Mouse (Mus musculus): ENCODE measurements around the gene Ints14. TPM values are rescaled to one million over a fixed set of nuclear protein-coding genes. Genes with fewer than 3 reads are reported as not detected.

The Ints14 gene
- total and polyA plus RNA-seq, 3 experiments: 36.4 to 50.1 (median 43.2) TPM

DNA sequence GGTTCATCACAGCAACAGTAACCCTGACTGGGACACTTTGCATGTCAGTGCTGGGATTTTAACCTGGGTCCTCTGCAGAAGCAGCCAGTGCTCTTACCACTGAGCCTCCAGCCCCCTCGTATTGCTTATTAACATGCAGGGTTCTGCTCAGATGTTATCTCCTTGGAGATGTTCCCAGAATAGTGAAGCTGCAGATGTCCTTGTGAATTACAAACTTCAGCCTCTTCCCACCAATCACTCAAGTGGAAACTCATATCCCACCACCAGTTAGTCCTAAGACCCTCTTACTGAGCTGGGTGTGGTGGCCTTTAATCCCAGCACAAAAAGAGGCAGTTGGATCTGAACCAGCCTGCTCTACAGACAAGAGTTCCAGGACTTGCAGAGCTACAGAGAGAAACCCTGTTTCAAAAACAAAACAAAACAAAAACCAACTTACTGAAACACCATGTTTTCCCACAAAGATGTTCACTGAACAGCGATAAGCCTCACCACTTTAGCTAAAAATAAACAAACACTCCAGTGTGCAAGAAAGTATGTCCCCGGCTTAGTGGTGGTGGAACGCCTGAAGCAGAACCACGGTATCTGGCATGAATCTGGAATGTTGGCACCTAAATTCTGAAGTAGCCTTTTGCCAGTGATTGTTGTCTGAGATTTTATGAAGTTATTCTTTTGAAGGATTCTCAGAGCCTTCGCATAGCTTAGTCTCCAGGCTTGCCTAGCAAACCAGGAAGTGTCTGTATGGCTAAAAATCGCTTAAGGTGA is 54.9 kb downstream of the Ints14 start:
- H3K9me3 ChIP-seq (replicated peaks): no peaks in the 10 kb centered on the region
- no peak for ATAC-seq (ENCODE audit: extremely low read depth, insufficient number of reproducible peaks, low FRiP score, poor library complexity, severe bottlenecking)
- no peak for DNase-seq (ENCODE audit: low spot score)
- peaks cover 54% of the 10 kb centered on the region for H3K4me1 ChIP-seq (ENCODE audit: insufficient read depth, low read depth, low read length)
- no peak for TF ChIP-seq GATA2 (IDR thresholded peaks at IDR 0.05; ENCODE audit: borderline replicate concordance, low read depth, low read length)
- TF ChIP-seq CTCF (IDR thresholded peaks at IDR 0.05; ENCODE audit: low read depth, low read length): no peak
- TF ChIP-seq POLR2AphosphoS5 (IDR thresholded peaks at IDR 0.05; ENCODE audit: insufficient replicate concordance, low read depth, low read length): no peak
- no peak for TF ChIP-seq TAL1 (conservative IDR thresholded peaks at IDR 0.05; ENCODE audit: low read depth, low read length)
- no peak for TF ChIP-seq GATA1 (IDR thresholded peaks at IDR 0.05; ENCODE audit: borderline replicate concordance, low read length)
- no peaks in the 10 kb centered on the region for H3K27me3 ChIP-seq (ENCODE audit: insufficient read depth, low read length)
- peaks cover 41% of the 10 kb centered on the region for H3K36me3 ChIP-seq (replicated peaks)
- H3K4me3 ChIP-seq (ENCODE audit: low read depth, low read length): no peak overlapping the region

DNA sequence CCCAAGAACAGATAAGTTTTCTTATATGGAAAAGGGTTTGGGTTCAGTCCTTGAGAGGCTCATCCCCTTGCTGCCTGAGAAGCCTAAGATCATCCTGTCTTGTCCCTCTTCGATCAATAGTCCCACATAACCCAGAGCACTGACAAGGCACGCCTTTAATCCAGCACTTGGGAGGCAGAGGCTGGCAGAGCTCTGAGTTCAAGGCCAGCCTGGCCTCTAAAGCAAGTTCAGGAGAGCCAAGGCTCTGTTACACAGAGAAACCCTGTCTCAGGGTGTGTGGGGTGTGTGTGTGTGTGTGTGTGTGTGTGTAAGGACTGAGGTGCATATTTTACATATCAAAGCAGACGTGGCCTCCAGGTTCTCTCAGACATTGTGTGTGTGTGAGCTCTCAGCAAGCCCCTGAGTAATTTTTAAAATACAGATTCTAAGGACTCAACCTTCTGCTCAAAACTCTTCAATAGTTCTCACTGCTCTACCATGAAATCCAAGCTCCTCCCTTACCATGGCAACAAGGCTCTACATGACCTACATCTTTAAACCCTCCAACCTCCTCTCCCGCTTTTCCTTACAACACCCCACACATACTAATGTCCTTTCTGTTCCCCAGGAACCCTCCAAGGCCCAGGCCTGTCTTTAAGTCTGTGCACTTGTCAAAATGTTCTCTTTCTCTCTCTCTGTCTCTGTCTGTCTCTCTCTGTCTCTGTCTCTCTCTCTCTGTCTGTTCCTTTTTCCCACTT is 55.7 kb downstream of the Ints14 start:
- Histone ChIP-seq H3K27me3 (ENCODE audit: insufficient read depth, low read length) (no peaks in the 10 kb centered on the region), H3K4me3 (ENCODE audit: low read depth, low read length) (no peak overlapping the region), H3K9me3 (replicated peaks) (no peaks in the 10 kb centered on the region), H3K36me3 (replicated peaks) (peaks cover 35% of the 10 kb centered on the region), H3K4me1 (ENCODE audit: insufficient read depth, low read depth, low read length) (peaks cover 55% of the 10 kb centered on the region)
- TF ChIP-seq GATA1 (IDR thresholded peaks at IDR 0.05; ENCODE audit: borderline replicate concordance, low read length): no peak
- TF ChIP-seq POLR2AphosphoS5 (IDR thresholded peaks at IDR 0.05; ENCODE audit: insufficient replicate concordance, low read depth, low read length): no peak
- TF ChIP-seq CTCF (IDR thresholded peaks at IDR 0.05; ENCODE audit: low read depth, low read length): no peak
- TF ChIP-seq TAL1 (conservative IDR thresholded peaks at IDR 0.05; ENCODE audit: low read depth, low read length): no peak
- TF ChIP-seq GATA2 (IDR thresholded peaks at IDR 0.05; ENCODE audit: borderline replicate concordance, low read depth, low read length): no peak
- no peak for ATAC-seq (ENCODE audit: extremely low read depth, insufficient number of reproducible peaks, low FRiP score, poor library complexity, severe bottlenecking)
- no peak for DNase-seq (ENCODE audit: low spot score)

DNA sequence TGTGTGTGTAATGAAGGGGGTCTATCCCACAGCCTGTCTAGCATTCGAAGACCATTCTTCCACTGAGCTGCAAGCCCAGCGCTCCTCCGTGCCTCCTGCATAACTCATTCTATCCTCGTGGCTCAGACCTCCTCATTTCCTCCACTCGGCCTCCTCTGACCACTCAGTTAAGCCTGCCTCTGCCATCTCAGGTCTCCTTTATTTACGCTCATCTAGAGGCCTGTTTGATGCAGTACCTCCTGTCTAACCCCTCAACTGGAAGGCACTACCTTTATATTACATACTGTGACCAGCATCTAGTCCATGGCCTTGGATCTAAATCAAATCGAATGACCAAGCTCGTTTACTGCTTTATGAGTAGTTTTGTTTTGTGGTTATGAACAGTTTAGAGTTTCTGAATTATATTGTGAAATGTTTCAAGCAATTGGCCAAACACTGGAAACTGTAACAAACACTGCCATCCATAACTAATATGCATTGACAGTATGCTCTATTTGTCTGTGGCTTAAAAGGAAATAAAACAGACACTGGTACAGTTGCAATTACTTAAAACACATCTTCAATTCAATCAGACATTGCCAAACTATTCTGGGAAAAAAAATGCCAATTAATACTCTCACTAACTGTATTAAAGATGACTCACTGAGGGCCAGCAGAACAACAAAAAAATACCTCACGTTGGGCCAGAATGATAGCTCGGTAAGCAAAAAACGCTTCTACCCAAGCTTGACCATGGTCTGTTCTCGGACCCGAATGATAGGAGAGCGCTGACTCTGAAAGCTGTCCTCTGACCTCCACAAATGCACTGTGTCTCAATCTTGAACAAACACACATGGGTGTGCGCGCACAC is 56.5 kb downstream of the Ints14 start:
- DNase-seq (ENCODE audit: low spot score) (no peak), ATAC-seq (ENCODE audit: extremely low read depth, insufficient number of reproducible peaks, low FRiP score, poor library complexity, severe bottlenecking) (no peak)
- TF ChIP-seq GATA1 (IDR thresholded peaks at IDR 0.05; ENCODE audit: borderline replicate concordance, low read length) (no peak), TAL1 (conservative IDR thresholded peaks at IDR 0.05; ENCODE audit: low read depth, low read length) (no peak), CTCF (IDR thresholded peaks at IDR 0.05; ENCODE audit: low read depth, low read length) (no peak), GATA2 (IDR thresholded peaks at IDR 0.05; ENCODE audit: borderline replicate concordance, low read depth, low read length) (no peak), POLR2AphosphoS5 (IDR thresholded peaks at IDR 0.05; ENCODE audit: insufficient replicate concordance, low read depth, low read length) (no peak)
- no peak overlapping the region for H3K4me3 ChIP-seq (ENCODE audit: low read depth, low read length)
- no peaks in the 10 kb centered on the region for H3K9me3 ChIP-seq (replicated peaks)
- no peaks in the 10 kb centered on the region for H3K27me3 ChIP-seq (ENCODE audit: insufficient read depth, low read length)
- H3K4me1 ChIP-seq (ENCODE audit: insufficient read depth, low read depth, low read length): peaks cover 61% of the 10 kb centered on the region
- H3K36me3 ChIP-seq (replicated peaks): peaks cover 31% of the 10 kb centered on the region

DNA sequence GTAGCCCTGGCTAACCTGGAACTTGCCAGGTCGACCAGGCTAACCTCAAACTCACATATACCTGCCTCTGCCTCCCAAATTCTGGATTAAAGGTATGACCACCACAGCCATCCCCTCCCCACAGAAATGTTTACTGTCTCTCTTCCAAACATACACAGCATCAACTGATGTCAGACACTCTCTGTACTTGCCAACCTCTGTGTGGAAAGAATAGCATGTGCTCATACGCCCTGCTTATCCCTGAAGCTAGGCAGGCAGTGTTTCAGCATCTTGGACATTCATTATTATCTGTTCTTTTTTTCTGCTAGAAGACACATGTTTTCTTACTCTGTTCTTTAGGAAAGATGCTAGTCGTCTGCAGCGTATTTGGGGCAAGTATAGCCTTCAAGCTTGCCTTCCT is 57.2 kb downstream of the Ints14 start:
- Histone ChIP-seq H3K27me3 (ENCODE audit: insufficient read depth, low read length) (no peaks in the 10 kb centered on the region), H3K4me3 (ENCODE audit: low read depth, low read length) (no peak overlapping the region), H3K9me3 (replicated peaks) (no peaks in the 10 kb centered on the region), H3K4me1 (ENCODE audit: insufficient read depth, low read depth, low read length) (peaks cover 68% of the 10 kb centered on the region), H3K36me3 (replicated peaks) (peaks cover 28% of the 10 kb centered on the region)
- TF ChIP-seq CTCF (IDR thresholded peaks at IDR 0.05; ENCODE audit: low read depth, low read length) (no peak), POLR2AphosphoS5 (IDR thresholded peaks at IDR 0.05; ENCODE audit: insufficient replicate concordance, low read depth, low read length) (no peak), TAL1 (conservative IDR thresholded peaks at IDR 0.05; ENCODE audit: low read depth, low read length) (no peak), GATA1 (IDR thresholded peaks at IDR 0.05; ENCODE audit: borderline replicate concordance, low read length) (no peak), GATA2 (IDR thresholded peaks at IDR 0.05; ENCODE audit: borderline replicate concordance, low read depth, low read length) (no peak)
- ATAC-seq (ENCODE audit: extremely low read depth, insufficient number of reproducible peaks, low FRiP score, poor library complexity, severe bottlenecking): no peak
- DNase-seq (ENCODE audit: low spot score): no peak

DNA sequence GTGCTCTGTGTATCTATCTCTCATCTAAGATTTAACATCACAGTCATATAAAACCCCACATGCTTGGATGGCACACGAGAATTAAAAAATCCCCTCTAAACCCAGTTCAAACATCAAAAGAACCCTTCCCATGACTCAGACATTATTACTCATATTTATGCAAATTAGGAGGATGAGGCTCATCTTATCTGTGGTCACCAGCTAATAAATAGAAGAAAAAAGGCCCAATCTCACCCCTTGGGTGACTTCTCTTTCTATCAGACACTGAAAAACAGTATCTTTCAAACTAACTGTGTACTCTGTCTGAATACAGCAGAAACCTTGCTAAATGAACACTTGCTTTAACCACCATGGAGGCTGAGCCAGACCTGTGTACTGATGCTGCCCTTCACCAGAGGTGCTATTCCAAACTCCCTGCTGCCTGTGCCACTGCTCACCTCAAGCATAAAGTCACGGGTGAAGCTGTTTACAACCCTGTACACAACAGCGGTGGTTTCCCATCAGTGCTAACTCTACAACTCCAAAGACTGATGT is 58.0 kb downstream of the Ints14 start:
- ATAC-seq (ENCODE audit: extremely low read depth, insufficient number of reproducible peaks, low FRiP score, poor library complexity, severe bottlenecking) (peak; percentile 69), DNase-seq (ENCODE audit: low spot score) (peak; percentile 63)
- TF ChIP-seq POLR2AphosphoS5 (IDR thresholded peaks at IDR 0.05; ENCODE audit: insufficient replicate concordance, low read depth, low read length): no peak
- TF ChIP-seq GATA2 (IDR thresholded peaks at IDR 0.05; ENCODE audit: borderline replicate concordance, low read depth, low read length): no peak
- TF ChIP-seq CTCF (IDR thresholded peaks at IDR 0.05; ENCODE audit: low read depth, low read length): no peak
- TF ChIP-seq TAL1 (conservative IDR thresholded peaks at IDR 0.05; ENCODE audit: low read depth, low read length): no peak
- TF ChIP-seq GATA1 (IDR thresholded peaks at IDR 0.05; ENCODE audit: borderline replicate concordance, low read length): no peak
- Histone ChIP-seq H3K27me3 (ENCODE audit: insufficient read depth, low read length) (no peaks in the 10 kb centered on the region), H3K4me3 (ENCODE audit: low read depth, low read length) (peak overlapping the region; percentile 43; the same call in 1 of the 2 replicates), H3K9me3 (replicated peaks) (no peaks in the 10 kb centered on the region), H3K4me1 (ENCODE audit: insufficient read depth, low read depth, low read length) (peaks cover 70% of the 10 kb centered on the region), H3K36me3 (replicated peaks) (peaks cover 23% of the 10 kb centered on the region)

Measured in G1E (cell line).